Comparison of ENCODE assay signal across 8 mouse cellular contexts in the genomic region with DNA sequence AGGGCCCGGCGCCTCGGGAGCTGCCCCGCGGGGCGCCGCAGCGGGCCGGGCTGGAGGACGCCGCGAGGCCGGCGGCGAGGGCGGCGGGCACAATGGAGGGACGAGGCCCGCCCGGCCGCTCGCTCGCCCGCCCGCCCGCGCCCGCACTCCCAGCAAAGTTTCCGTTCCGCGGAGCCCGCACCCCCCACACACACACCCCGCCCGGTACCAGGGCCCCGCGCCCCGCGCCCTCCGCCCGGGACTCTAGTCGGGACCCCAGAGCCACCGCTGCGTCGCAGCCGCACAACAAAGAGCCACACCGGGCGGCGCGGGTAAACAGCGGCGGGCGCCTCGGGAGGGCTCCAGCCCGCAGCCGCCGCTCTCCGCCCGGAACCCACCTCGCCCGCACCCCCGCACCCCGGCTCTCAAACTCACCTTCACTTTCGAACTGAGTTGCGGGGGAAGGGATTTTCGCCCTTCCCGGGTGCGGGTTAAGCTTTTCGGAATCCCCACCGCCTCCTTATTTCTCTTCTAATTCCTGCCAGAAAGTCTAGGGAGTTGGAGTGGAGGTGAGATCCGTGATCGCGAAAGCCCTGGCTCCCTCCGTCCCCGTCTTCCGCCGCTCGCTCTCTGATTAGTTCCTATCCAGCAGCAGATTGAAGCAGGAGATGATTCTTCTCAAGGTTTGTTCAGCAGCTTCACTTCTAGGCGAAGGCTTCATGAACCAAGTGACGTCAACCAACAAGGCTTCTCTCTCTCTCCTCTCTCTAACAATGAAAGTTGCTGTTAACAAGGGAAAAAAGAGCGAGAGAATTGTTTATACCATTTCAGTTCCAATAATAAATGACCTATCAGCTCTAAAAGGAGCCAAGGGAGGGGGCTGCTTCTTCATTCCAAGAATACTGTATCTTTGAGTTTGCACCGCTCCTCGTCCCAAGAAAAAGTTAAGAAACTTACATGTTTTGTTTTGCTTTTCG.
DNase-seq lines count a peak whose midpoint lies in the region; ATAC-seq and TF ChIP-seq lines count a peak whose summit lies in the region.

No protein-coding gene starts in this region.

- no peaks in the 10 kb centered on the region for H3K9me3 ChIP-seq in embryonic facial prominence, embryonic 11.5 days (replicated peaks; ENCODE audit: control insufficient read depth, low read length)
- no peaks in the 10 kb centered on the region for H3K9me3 ChIP-seq in limb, embryonic 13.5 days
- no peaks in the 10 kb centered on the region for H3K9me3 ChIP-seq in midbrain, embryonic 14.5 days (ENCODE audit: control insufficient read depth, low read length)

- H3K79me2 ChIP-seq in heart, adult 2 months (replicated peaks; ENCODE audit: control insufficient read depth, insufficient read depth, low read length): peaks cover 4% of the 10 kb centered on the region

- no peaks in the 10 kb centered on the region for H3K36me3 ChIP-seq in embryonic facial prominence, embryonic 11.5 days (replicated peaks; ENCODE audit: control insufficient read depth, insufficient read depth, low read depth, low read length)
- peaks cover 16% of the 10 kb centered on the region for H3K36me3 ChIP-seq in heart, adult 2 months (ENCODE audit: control insufficient read depth, insufficient read depth, low read length)
- H3K36me3 ChIP-seq in limb, embryonic 13.5 days: no peaks in the 10 kb centered on the region
- H3K36me3 ChIP-seq in midbrain, embryonic 14.5 days (ENCODE audit: control insufficient read depth, insufficient read depth, low read length): no peaks in the 10 kb centered on the region
- H3K36me3 ChIP-seq in spleen, adult 2 months (ENCODE audit: control insufficient read depth, insufficient read depth, low read length): no peaks in the 10 kb centered on the region; the same call in 1 of the 2 replicates

- no peak for TF ChIP-seq CTCF in heart, adult 2 months (IDR thresholded peaks at IDR 0.05)
- TF ChIP-seq CTCF in spleen, adult 2 months (IDR thresholded peaks at IDR 0.05; ENCODE audit: extremely low read depth, insufficient read depth, insufficient read length, insufficient replicate concordance): no peak

- H3K4me2 ChIP-seq in embryonic facial prominence, embryonic 11.5 days (ENCODE audit: low read depth, low read length): peak overlapping the region; percentile 35
- H3K4me2 ChIP-seq in limb, embryonic 13.5 days (replicated peaks): peak overlapping the region; percentile 69
- peak overlapping the region; percentile 72 for H3K4me2 ChIP-seq in midbrain, embryonic 14.5 days (ENCODE audit: low read length)

- H3K27ac ChIP-seq in embryonic facial prominence, embryonic 11.5 days (replicated peaks; ENCODE audit: low read depth, low read length): peak overlapping the region; percentile 94
- peak overlapping the region; percentile 99 for H3K27ac ChIP-seq in heart, adult 2 months
- H3K27ac ChIP-seq in limb, embryonic 13.5 days: peak overlapping the region; percentile 99
- peak overlapping the region; percentile 99 for H3K27ac ChIP-seq in midbrain, embryonic 14.5 days (replicated peaks; ENCODE audit: low read depth, low read length)
- H3K27ac ChIP-seq in spleen, adult 2 months (ENCODE audit: insufficient read depth, low read length): peak overlapping the region; percentile 95

- peak overlapping the region; percentile 84 for H3K4me3 ChIP-seq in embryonic facial prominence, embryonic 11.5 days (ENCODE audit: low read depth, low read length)
- peak overlapping the region; percentile 90 for H3K4me3 ChIP-seq in heart, adult 2 months
- H3K4me3 ChIP-seq in limb, embryonic 13.5 days: peak overlapping the region; percentile 87
- H3K4me3 ChIP-seq in midbrain, embryonic 14.5 days (replicated peaks; ENCODE audit: low read depth, low read length): peak overlapping the region; percentile 82
- H3K4me3 ChIP-seq in spleen, adult 2 months (ENCODE audit: extremely low read depth, insufficient read depth, insufficient read length): peak overlapping the region; percentile 100

- ATAC-seq in embryonic facial prominence, embryonic 11.5 days (replicated peaks; ENCODE audit: insufficient number of reproducible peaks, low FRiP score, low TSS enrichment, low read depth): peak; percentile 71
- peak; percentile 74 for ATAC-seq in limb, embryonic 13.5 days (ENCODE audit: low FRiP score, low read depth)
- ATAC-seq in midbrain, embryonic 14.5 days (ENCODE audit: low FRiP score, low TSS enrichment): peak; percentile 83

- intact Hi-C loops in heart, adult 2 months (cut with DNase I): loop anchor here (2.0 to 10.0 kb wide), 5 partner anchors 77 to 511 kb away; partner anchors contain the start of genes Baz2b, March7 and Tanc1

- no peaks in the 10 kb centered on the region for H3K27me3 ChIP-seq in embryonic facial prominence, embryonic 11.5 days (ENCODE audit: control insufficient read depth, insufficient read depth, low read length)
- no peaks in the 10 kb centered on the region for H3K27me3 ChIP-seq in heart, adult 2 months (ENCODE audit: control insufficient read depth, insufficient read depth, low read length)
- no peaks in the 10 kb centered on the region for H3K27me3 ChIP-seq in limb, embryonic 13.5 days
- no peaks in the 10 kb centered on the region for H3K27me3 ChIP-seq in midbrain, embryonic 14.5 days (ENCODE audit: control insufficient read depth, insufficient read depth, low read length)
- H3K27me3 ChIP-seq in spleen, adult 2 months (ENCODE audit: control insufficient read depth, insufficient read depth, low read length): no peaks in the 10 kb centered on the region

- under 1% methylated on average over 66 of the region's 83 CpGs for WGBS in embryonic facial prominence, embryonic 11.5 days
- under 1% methylated on average over 66 of the region's 83 CpGs for WGBS in heart, adult 2 months
- WGBS in limb, embryonic 13.5 days: under 1% methylated on average over 56 of the region's 83 CpGs
- under 1% methylated on average over 59 of the region's 83 CpGs for WGBS in midbrain, embryonic 14.5 days
- 2% methylated on average over 41 of the region's 83 CpGs for WGBS in spleen, adult 2 months

- no peaks in the 10 kb centered on the region for H3K4me1 ChIP-seq in embryonic facial prominence, embryonic 11.5 days (ENCODE audit: control insufficient read depth, insufficient read depth, low read length)
- H3K4me1 ChIP-seq in heart, adult 2 months (ENCODE audit: control insufficient read depth, insufficient read depth, low read length): peaks cover 7% of the 10 kb centered on the region
- H3K4me1 ChIP-seq in limb, embryonic 13.5 days: peaks cover 29% of the 10 kb centered on the region
- H3K4me1 ChIP-seq in midbrain, embryonic 14.5 days (ENCODE audit: control insufficient read depth, insufficient read depth, low read length): peaks cover 18% of the 10 kb centered on the region
- H3K4me1 ChIP-seq in spleen, adult 2 months (ENCODE audit: control insufficient read depth, insufficient read depth, insufficient read length): peaks cover 5% of the 10 kb centered on the region; the same call in 1 of the 2 replicates

- peak overlapping the region; percentile 99 for H3K9ac ChIP-seq in embryonic facial prominence, embryonic 11.5 days (replicated peaks; ENCODE audit: low read length)
- peak overlapping the region; percentile 100 for H3K9ac ChIP-seq in heart, adult 2 months (ENCODE audit: low read depth, low read length)
- peak overlapping the region; percentile 99 for H3K9ac ChIP-seq in limb, embryonic 13.5 days
- peak overlapping the region; percentile 99 for H3K9ac ChIP-seq in midbrain, embryonic 14.5 days (replicated peaks; ENCODE audit: low read length)

- no peak for TF ChIP-seq EP300 in heart, adult 2 months (IDR thresholded peaks at IDR 0.05; ENCODE audit: insufficient read depth, low read depth, low read length)

- peak; percentile 83 for TF ChIP-seq POLR2A in heart, adult 2 months (IDR thresholded peaks at IDR 0.05; ENCODE audit: insufficient read depth, low read depth, low read length)
- peak; percentile 50 for TF ChIP-seq POLR2A in spleen, adult 2 months (IDR thresholded peaks at IDR 0.05; ENCODE audit: low read depth, low read length)

- peak; percentile 45 to 67 for DNase-seq in urinary bladder, adult 18-20 months (ENCODE audit: low spot score in 2 of 2)
- DNase-seq in urinary bladder, postnatal 10 days (ENCODE audit: low spot score): no peak
- peak; percentile 76 for DNase-seq in embryonic facial prominence, embryonic 11.5 days (ENCODE audit: low spot score)
- peak; percentile 80 to 84 for DNase-seq in heart, adult 2 months
- DNase-seq in kidney, adult 18-20 months: peak; percentile 82
- peak; percentile 84 for DNase-seq in midbrain, embryonic 14.5 days
- peak; percentile 46 to 48 for DNase-seq in spleen, adult 2 months (ENCODE audit: low read depth in 1 of 2, low spot score in 2 of 2)
